Mouse (Mus musculus) yolk sac, embryonic 10.5 days (tissue): ENCODE measurements around the gene Parp16.
"Not testable (repeated sequence)": the region's sequence is repeated elsewhere in the genome, so short reads cannot be mapped to it uniquely, and the experiment has no call there.

Source experiments
- DNase-seq: peaks from one replicate; pipeline ENCODE4 v3.0.0-alpha.2; 2017; ENCODE audit warnings: low spot score

The Parp16 gene

DNA sequence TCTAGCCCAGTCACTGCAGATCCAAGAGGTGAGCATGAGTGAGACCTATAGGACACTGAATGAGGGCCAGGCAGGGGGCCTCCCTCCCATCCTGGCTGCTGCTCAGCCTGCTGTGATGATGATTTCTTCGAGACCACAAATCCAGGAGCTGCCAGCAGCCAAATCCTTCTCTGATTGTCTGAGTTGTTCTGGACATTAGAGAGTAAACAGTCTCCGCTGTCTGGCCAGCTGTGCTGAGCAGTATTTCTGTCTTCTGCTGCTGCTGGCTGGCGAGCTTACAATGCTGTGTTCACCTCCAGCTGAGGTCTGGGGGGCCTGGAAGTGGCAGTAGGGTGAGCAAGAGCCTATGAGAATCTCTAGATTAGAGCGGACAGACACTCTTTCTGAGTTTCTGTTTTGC, 48.1 kb downstream of the Parp16 start:
- DNase-seq: no peak

DNA sequence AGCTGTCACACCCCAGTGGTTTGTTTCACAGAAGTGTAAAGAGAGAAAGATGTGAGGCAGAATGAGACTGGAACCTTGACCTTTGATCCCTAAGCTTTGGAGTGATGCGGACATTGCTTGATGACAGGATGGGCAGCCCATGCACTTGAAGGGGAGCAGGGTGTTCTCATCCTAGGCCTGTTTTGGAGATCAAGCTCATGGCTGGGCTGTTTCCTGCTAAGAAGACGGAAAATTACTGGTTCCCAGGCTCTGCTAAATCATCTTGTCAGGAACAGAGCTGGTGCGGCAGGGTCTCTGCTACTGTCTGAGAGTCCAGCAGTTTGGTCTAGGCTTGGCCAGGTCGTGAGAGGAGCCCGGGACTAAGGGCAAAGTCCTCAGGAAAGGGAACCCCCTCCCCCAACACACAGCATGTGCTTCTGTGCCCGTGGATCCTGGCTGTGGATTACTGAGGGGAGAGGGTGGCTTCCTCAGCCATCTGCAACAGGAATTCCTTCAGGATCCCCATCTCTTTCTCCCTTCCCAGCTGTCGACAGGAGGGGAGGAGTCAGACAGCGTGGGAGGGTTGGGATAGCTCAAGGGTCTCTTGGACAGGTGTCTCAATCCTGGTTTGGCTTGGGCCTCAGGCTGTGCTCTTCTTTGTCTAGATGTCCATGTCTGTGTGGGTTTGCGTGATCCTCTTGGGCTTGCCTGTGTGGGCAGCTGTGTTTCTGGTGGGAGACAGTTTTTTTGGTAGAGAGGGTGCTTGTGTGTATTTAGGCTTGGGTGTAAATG, 49.1 kb downstream of the Parp16 start:
- DNase-seq: peak; percentile 62

DNA sequence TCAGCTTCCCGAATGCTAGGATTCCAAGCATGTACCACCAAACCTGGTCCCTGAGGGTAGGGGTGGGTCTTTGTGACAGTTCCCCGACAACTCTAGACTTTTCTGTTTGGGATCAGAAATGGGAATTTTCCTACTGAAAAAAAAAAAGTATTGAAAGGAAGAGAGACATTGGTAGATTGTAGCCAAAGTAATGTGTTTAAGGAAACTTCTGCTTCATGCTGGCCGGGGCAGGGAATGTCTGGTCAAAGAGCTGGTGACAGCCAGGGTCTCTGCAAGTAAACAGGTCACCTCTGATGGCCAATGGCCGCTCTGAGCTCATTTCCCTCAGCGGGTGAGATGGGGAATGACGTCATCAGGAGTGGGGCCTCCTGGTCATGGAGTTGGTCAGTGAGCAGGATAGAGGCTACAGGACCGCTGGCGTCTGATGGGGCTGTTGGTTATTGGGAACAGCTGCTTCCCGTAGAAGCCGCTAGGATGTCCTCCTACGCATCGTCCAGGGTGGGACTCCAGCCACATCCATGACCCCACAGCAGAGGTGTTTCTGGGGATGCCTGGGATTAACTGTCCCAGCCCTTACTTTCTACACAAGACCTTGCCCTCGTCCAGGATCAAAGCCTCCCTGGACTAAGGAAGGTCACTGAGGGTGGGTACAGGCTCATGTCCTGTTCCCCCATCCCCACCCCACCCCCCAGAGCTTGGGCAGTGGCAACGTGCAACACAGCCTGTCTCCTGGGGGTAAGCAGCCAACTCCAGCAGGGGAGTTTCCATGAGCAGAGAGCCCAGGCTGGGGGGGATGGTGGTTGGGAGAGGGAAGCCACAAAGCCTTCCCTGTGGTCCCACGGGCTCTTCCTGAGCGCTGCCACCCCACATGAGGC, 52.6 kb downstream of the Parp16 start:
- DNase-seq: no peak

DNA sequence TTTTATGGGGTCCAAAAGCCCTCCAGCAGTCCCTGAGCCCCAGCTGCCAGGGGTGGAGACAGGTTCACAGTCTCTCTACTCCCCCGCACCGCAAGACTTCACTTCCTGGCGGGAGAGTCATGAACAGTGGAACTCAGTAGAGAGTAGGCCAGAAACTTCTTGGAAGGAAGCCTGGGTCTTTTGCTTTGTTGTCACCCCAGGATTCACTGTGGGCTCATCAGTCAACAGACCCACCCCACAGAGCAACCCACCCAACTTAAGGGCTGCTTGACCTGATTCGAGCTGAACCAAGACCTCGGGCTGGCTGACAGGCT, 53.2 kb downstream of the Parp16 start:
- no peak for DNase-seq

DNA sequence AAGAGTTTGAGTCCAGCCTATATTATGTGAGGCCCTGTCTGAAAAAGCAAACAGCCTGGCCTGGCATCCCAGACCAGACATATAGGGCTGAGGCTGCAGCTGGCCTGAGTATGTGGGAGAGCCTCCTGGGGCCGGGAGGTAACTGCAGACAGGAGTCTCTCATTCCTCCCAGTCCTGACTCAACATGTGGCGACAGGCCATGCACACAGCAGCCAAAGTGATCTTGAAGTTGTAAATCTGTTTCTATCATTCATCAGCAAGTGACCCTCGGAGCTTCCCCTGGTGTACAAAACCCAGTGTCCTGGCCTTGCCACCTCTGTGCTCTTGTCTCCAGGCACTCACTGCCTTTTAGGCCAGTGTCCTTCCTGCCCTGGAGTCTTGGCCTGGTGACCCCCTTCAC, 56.9 kb downstream of the Parp16 start:
- DNase-seq: no peak

DNA sequence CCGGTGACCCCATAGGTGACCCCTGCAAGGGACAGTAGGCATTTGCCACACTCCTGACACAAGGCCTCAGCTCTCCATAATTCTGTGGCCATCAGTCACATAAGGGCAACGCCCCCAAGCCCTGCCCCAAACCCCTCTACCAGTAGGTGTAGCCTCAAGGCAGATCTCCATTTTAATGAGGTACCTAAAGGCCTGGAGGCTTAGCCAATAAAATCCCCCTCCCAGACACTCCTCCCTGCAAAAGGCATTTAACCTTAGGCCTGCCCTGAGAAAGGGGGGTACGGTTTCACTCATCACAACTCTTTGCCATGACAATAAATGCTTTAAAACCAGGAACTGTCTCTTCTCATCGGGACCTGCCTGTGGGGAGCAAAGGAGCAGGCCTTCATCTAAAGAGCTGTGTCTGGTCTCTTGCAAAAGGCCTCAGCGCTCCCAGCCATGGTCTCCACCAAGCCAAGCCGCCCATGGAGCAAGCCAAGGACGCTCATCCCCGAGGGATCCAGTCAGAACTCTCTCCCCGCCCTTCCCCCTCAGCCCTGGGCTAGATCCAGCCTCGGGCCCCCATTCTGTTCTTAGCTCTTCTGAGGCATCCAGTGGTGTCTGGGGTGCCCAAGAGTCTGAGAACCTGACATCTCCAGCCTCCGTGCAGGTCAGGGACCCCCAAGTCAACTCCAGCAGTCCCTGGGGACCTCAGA, 60.9 kb downstream of the Parp16 start:
- no peak for DNase-seq

DNA sequence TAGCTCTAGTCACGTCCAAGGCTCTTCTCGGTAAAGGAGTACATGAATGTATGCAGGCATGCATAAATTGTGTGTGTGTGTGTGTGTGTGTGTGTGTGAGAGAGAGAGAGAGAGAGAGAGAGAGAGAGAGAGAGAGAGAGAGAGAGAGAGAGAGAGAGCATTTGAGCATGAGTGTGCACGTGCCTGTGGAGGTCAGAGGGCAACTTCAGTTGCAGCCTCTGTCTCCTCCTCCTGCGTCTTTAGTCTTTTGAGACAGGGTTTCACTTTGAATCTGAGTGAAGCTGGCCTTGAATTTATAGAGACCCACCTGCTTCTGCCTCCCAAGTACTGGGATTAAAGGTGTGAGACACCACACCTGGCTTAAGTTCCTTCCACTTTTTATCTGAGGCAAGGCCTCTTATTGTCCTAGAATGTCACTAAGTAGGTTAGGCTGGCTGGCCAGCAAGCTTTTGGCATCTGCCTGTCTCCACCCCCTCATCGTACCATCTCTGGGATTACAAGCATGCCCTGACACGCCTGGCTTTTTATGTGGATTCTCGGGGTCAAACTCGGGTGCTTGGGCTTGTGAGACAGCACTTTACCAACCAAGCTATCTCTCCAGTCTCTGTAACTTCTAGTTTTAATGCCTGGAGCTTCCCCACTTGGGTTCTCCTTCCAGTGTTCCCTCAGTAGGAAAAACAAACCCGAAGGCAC, 62.2 kb downstream of the Parp16 start:
- DNase-seq: peak; percentile 36

DNA sequence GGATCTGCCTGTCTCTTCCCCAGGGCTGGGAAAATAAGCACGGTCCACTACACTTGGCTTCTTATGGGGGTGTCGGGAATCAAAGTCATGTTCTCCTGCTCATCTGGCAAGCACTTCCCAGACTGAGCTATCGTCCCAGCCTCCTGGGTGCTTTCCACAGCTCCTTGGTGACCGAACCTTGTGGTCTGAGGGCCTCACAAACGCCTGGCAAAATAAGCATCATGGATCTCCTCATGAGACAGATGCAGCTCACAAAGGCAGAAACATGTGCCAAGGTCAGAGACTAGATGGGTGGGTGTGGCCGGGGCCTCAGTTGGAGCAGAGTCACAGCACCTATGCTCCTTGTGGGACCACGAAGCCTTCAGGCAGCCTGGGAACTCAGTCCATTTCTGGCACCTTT, 64.2 kb downstream of the Parp16 start:
- DNase-seq: no peak

DNA sequence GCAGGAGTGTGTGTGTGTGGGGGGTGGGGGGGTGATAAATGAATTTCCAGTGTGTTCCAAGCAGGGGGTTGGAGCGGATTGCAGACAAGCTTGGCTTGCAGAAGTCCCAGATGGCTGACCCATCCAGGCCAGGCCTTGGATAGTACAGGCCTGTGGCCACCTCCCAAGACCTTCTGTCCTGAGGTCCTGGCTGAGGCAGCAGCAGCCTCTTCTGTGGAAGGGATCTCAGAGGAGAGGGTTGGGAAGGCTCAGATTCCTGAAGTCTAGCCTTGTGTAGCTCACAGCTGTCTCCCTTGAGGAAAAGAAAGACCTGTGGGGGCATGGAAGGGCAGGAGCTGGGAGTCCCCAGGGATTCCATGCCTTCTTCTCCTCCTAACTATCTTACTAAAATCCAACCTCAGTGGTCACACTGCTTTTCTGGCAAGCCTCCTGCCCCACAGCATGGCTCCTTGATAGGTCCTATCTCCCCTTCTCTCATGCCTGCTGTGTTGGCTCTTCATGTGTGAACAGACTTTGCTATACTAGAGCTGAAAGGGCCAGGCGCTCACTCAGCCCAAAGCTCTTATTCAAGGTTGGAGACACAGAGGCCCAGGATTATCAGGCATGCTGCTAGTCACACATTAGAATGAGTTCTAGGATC, 66.6 kb downstream of the Parp16 start:
- no peak for DNase-seq

DNA sequence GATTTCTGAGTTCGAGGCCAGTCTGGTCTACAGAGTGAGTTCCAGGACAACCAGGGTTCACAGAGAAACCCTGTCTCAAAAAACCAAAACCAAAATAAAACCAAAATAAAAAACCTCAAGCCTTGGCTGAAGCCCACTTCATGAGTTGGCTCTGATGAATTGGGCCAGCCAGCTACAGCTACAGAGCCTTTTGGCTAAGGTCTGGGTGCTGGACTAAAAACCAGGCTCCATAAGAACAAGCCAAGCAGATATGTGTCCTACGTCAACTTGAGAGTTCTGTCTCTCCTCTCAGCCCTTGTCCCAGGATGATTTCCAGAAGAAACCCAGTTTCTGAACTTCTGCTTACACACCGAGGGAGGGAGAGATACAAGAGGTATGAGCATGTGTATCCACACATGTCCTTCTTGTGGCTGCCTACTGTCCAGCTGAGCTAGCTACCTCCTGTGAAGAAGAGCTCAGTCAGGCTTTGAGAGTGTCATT, 67.5 kb downstream of the Parp16 start:
- no peak for DNase-seq

DNA sequence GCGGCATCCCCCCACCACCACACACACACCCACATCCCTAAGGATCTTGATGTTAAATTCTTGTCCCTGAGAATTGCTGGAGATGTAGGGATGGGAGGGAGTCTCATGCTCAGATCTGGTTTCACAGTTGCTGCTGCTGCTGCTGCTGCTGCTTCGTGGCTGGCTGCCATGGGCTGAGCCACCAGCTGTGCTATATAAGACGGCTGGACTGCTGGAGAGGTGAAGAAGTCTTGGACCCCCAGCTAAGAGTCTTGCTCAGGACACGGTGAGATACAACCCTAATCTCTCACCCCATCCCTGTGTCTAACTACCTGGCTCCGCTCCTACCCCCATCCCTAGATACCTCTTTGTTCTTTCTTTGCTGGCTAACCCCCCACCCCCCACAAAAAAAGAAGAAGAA, 69.8 kb downstream of the Parp16 start, which contains the start of gene Cilp:
Gene Cilp (plus strand): TSS at position 222 of the 400 bp plus-strand sequence.
- DNase-seq: no peak

DNA sequence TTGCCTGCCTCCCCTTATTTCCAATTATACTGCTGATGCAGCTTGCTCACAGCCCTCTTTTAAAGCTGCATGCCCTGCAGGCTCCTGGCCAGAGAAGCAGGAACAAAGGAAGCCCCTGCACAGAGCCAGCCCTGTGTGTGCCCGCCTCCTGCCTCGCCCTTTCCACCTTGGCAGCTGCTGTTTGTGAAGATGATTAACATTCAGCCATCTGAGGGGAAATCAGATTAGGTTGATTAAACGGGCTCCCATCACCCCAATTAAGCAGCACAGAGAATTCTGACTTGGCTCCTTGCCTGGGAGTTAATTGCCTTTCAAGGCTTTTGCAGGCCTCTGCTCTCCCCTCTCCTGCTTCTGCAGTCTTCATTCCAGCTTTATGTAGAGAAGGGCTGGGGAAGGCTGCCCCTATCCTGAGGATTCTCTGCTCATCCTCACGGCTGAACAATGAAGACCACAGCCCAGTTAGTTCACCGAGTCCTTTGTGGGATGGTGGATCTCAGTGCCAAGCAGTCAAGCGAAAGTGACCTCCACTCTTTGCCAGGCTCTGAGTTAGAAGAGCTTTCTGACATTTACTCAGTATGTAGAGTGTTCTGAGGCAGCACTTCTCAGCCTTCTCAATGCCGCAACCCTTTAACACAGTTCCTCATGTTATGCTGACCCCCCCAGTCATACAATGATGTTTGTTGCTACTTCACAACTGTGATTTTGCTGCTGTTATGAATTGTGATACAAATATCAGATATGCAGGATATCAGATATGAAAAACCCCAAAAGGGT, 72.8 kb downstream of the Parp16 start:
- DNase-seq: no peak

DNA sequence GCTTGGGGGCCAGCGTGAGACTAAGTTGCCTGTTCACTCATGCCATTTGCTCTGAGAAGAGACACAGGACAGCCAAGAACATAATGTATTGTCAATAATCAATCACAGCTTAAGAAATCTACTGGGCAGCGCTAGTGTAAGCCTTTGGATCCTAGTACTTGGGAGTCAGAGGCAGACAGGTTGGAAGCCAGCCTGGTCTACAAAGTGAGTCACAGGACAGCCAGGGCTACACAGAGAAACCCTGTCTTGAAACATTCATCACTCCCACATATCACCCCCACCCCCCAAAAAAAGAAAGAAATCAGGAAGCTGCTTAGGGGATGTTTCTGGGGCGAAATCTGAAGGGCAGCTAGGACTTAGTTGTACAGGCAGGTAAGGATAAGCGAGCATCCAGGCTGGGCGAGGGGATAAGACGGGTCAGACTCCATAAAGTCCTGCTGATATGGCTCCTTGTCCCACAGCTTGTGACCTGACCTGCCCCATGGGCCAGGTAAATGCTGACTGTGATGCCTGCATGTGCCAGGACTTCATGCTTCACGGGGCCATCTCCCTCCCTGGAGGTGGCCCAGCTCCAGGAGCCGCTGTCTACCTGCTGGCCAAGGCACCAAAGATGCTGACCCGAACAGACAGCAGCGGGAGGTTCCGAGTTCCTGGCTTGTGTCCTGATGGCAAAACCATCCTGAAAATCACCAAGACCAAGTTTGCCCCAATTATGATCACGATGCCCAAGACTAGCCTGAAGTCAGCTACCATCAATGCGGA, 78.1 kb downstream of the Parp16 start:
- no peak for DNase-seq

DNA sequence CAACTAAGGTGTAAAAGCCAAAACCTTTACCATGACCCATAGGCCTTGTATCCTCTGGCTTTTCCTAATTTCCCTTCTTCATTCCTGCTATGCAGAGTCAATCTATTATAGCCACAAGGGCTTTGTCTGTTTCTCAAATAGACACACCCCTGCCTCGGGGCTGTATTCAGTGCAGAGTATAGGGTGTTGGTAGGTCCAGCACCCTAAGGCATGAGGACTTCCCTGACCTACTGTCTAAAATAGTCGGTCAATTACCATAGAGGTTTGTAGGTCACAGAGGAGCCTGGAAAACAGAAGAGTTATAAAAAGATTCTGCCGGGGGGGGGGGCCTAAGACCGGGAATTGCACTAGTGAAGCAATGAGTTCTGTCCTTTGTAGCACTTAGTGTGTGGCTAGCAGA, 78.7 kb downstream of the Parp16 start:
- DNase-seq: no peak

DNA sequence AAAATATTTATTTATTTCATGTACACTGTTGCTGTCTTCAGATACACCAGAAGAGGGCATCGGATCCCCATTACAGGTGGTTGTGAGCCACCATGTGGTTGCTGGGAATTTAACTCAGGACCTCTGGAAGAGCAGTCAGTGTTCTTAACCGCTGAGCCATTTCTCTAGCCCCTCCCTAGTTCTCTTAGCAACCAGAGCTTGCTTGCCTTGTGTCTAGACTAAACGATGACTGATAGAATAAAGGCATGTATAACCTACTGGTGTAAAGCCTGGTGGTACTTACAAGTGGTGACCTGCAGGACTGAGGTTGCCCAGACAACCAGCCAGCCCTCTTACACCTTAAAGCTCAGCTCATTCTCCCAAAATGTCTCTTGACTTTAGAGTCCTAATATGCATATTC, 79.7 kb downstream of the Parp16 start:
- DNase-seq: not testable (repeated sequence)

DNA sequence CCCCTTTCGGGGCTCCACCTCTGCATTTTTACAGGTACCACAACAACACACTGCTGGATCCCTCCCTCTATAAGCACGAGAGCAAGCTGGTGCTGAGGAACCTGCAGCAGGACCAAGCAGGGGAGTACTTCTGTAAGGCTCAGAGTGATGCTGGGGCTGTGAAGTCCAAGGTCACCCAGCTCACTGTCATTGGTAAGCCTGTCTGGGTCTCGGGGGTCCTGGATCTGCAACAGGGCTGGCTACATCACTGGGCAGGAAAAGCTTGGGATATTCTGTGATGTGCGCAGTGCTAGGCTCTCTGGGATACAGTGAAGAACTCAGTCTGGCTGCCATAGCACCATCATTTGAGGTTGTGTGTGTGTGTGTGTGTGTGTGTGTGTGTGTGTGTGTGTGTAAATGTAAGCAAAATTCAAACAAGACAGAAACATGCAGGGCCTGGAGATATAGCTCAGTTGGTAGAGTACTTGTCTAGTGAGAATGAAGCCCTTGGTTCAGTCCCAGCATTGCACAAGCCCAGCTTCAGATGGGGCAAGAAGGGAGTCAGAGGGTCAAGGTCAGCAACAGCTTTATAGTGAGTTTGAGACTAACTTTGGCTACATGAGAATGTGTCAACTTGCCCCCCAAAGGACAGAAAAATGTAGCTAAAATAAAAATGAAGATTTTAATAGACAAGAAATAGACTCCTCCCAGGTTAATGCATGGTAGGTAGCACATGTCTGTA, 80.8 kb downstream of the Parp16 start:
- no peak for DNase-seq

DNA sequence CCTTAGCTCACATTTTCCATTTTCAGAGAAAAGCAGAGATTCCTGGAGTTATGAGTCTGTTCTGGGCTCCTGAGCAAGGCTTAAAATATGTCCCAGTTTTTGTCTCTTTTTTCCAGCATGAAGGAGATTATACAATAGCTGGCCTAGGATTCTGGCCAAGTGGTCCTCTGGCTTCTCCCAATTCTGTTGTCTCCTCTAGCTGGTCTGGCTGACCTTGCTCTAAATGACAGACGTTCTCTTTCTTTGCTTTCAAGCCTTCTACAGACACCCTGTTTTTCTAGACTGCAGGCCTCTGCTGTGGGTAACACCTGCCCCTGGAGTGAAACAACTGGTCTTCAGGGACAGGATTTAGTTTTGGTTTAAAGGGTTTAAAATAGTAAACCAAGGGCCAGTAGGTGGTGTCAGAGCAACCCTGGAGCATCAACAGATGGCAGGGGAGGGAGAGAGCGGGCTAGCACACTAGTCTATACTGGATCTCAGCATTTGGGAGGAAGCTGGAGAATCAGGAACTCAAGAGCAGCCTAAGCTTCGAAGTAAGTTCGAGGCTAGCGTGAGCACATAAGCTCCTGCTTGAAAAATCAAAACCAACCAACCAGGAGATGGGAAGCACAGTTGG, 86.5 kb downstream of the Parp16 start:
- no peak for DNase-seq

DNA sequence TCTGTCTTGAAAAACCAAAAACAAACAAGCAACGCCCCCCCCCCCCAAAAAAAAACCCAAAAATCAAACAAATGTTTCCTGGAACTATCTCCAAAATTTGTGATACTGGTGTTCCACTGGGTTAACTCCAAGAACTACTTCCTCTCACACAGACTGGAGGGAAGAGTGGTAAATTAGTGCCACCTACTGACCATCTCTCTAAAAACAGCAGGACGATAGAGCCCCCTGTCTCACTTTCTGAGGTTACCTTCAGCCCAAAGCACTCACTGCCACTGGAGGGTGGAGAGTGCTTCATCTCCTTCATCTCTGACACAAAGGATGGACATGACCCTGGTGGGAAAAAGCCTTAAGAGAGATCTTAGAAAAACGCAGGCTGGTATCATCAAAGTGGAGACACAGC, 88.1 kb downstream of the Parp16 start:
- DNase-seq: peak; percentile 28

DNA sequence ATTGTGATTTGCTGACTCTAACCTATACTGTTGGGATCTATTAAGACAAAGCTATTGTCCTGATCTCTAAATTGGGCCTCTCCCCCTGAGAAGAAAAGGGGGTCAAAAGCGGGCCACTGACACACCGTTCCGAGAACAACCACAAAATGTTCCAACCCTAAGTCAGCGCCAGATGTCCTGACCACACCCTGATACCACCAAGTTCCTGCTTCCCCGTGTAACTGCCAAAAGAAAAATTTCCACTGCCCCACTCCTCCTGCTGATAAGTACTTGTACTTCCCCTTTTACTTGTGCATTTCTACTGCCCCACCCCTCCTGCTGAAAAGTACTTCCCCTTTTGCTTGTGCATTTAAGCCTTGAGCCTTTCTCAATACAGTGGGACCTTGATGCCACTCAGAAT, 93.1 kb downstream of the Parp16 start:
- DNase-seq: not testable (repeated sequence)
